Mouse (Mus musculus): ENCODE results near the gene Rnf40.

Rnf40 gene

DNA sequence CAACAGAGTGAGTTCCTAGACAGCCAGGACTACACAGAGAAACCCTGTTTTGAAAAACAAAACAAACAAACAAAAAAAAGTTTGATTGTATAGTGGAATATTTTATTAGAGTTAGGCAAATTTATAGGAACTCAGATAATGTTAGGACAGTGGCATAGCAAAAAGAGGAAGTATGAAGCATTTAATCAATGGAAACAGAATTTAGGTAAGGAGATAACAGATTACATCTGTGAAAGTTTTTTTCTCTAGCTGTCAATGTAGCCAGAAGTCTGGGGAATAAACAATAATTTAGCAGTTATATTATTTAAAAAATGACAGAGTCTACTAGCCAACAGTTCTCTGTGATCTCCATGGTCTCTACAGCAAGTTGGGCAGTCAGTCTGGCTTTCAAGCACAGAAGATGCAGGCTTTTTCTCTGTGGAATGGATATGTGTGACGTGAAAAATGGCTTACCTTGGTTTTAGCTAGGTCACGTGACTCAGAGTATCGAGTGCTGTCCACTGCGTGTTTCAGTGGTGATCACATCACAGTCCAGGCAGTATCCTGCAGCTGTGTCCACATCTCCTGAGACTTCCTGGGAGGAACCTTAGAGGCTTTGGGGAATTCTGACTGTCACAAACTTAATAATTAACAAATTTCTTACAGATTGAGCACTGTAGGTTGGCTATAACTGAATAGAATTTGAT lies 60.1 kb downstream of the Rnf40 start:
- DNase-seq (ENCODE audit: low read depth in 2 of 2, low spot score in 2 of 2): no peak

DNA sequence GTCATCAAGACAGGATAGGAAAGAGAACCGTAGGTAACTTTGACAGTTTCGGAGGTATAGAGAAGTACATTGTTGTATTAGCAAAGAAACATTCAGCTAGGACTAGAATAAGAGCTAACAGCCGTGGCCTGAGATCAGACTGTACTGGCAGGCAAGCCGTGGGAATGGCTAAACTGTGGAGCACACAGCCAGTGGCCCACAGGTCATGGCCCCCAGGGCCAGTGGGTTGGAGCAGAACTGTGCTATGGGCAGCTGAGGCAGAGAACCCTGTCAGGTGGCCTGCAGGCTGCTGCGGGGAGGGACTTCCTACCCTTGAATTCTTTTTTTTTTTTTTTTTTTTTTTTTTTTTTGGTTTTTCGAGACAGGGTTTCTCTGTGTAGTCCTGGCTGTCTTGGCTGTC lies 60.6 kb downstream of the Rnf40 start:
- DNase-seq (ENCODE audit: low read depth in 2 of 2, low spot score in 2 of 2): no peak

DNA sequence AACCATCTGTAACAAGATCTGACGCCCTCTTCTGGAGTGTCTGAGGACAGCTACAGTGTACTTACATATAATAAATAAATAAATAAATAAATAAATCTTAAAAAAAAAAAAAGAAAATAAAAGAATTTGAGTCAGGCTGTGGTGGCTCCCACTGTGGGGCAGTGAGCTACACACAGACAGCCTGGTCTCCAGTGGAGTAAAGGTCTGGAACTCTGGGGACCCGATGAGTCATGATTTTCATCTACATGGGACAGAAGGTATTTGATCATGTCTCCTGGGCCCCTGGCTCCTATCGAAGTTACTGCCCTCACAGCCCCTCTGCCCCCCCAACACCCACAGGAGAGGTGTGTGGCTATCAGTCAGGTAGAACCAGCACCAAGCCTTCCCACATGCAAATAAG lies 63.1 kb downstream of the Rnf40 start:
- DNase-seq (ENCODE audit: low read depth in 2 of 2, low spot score in 2 of 2): no peak

DNA sequence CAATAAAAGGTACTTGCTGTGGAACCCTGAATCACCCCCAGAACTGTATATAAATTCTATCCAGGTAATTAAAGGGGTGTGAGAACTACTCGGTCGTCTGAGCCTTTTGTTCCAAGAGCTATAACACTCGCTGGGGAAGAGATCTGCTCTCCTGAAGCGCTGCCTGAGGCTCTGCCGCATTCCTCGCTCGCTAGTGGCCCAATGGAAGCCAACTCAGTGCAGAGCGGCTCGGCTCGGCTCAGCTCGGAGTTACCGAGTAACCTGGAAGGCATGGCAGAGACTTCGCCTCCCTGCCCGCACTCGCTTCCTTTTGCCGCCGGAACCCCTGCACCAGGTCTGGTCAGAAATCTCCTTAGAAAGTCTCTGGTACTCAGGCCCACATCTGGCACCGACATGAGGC lies 63.5 kb downstream of the Rnf40 start:
- DNase-seq (ENCODE audit: low read depth in 2 of 2, low spot score in 2 of 2): no peak

DNA sequence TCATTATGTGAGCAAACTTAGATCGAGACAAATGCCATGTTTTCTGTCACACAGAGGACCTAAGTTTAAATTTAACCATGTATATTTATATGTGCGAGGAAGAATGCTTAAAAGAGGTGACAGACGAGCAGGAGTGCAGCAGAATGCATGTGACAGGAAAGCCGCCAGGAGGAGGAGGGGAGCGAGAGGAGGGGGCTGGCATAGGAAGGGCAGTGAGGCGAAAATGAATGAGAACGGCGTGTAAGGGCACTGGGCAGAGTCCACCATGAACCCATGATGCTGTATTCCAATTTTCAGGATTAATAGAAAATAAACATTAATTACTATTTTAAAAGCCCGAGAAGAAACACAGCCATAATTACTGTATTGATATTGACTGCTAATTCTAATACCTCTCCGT lies 65.8 kb downstream of the Rnf40 start:
- no peak for DNase-seq (ENCODE audit: low read depth in 2 of 2, low spot score in 2 of 2)
